Mouse (Mus musculus) liver, embryonic 15.5 days (tissue): ENCODE measurements around the gene Vmn1r2. TPM values are rescaled to one million over a fixed set of nuclear protein-coding genes. Genes with fewer than 3 reads are reported as not detected.
"Not testable (repeated sequence)": the region's sequence is repeated elsewhere in the genome, so short reads cannot be mapped to it uniquely, and the experiment has no call there.

Experiments used
- ATAC-seq: fragments of 200-750 bp; cut with Nextera tagmentation; 2 replicates; pipeline ENCODE4 v1.8.0; 2017; ENCODE audit warnings: moderate number of reproducible peaks, mild to moderate bottlenecking, moderate library complexity; ENCODE audit not compliant: insufficient read depth
- H3K27ac ChIP-seq: fragments of 300-500 bp; sonication (generic); replicated peaks from 2 replicates; pipeline ENCODE4 v1.5.1; 2015; ENCODE audit warnings: mild to moderate bottlenecking, inconsistent platforms
- H3K27me3 ChIP-seq: fragments of 300-500 bp; sonication (generic); 2 replicates; pipeline ENCODE4 v1.6.1; 2015; ENCODE audit warnings: mild to moderate bottlenecking, inconsistent platforms
- H3K36me3 ChIP-seq: fragments of 300-500 bp; sonication (generic); replicated peaks from 2 replicates; pipeline ENCODE4 v1.6.1; 2015; ENCODE audit warnings: moderate library complexity, mild to moderate bottlenecking, inconsistent platforms
- H3K4me1 ChIP-seq: fragments of 300-500 bp; sonication (generic); replicated peaks from 2 replicates; pipeline ENCODE4 v1.6.1; 2015; ENCODE audit warnings: inconsistent platforms
- H3K4me2 ChIP-seq: fragments of 300-500 bp; sonication (generic); 2 replicates; pipeline ENCODE4 v1.6.1; 2015; ENCODE audit warnings: moderate library complexity, mild to moderate bottlenecking, inconsistent platforms
- H3K4me3 ChIP-seq: fragments of 300-500 bp; sonication (generic); replicated peaks from 2 replicates; pipeline ENCODE4 v1.5.1; 2015; ENCODE audit warnings: mild to moderate bottlenecking, inconsistent platforms
- H3K9ac ChIP-seq: fragments of 300-500 bp; sonication (generic); 2 replicates; pipeline ENCODE4 v1.6.1; 2015; ENCODE audit warnings: moderate library complexity, mild to moderate bottlenecking, inconsistent platforms
- H3K9me3 ChIP-seq: fragments of 300-500 bp; sonication (generic); replicated peaks from 2 replicates; pipeline ENCODE4 v1.6.1; 2016; ENCODE audit warnings: inconsistent platforms
- WGBS: fragments of 180-500 bp; shearing (Covaris S2); methylation state at CpG from one replicate; pipeline ENCODE4 v1.1.7; 2015; ENCODE audit warnings: mixed read lengths; ENCODE audit not compliant: insufficient replicate concordance; 5-methylcytosine and 5-hydroxymethylcytosine counted together
- polyA plus RNA-seq: library from polyadenylated mRNA; unstranded; fragments of >200 nt; fragmentation: Nextera tagmentation; extraction: Ambion mirVana; gene quantifications from 2 replicates; pipeline ENCODE4 v1.2.1, GENCODE M21; 2015

Gene Vmn1r2
- polyA plus RNA-seq: not detected in 2 replicates

DNA sequence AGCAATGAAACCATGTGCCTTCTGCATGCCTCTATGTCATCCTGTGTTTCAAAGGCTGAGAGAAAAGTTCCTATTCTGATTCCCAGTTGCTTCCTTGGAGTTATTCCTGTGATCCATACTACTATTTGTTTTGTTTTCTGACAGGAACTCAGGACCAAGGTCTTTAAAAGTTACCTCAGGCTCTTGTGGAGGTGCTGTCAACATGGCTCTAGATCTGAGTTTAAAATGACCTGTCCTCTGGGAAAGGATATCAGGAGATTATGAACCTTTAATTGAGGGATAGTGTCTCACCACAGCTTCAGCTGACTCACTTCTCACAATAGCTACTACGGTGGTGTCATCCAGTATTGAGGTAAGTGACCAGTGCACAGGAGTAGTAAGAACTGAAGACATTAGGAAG is at the start of gene Vmn1r2:
TSS of gene Vmn1r2 (plus strand) at position 301 of the 400 bp plus-strand sequence.
- not testable (repeated sequence) for H3K4me2 ChIP-seq, H3K9ac ChIP-seq, H3K36me3 ChIP-seq, H3K27me3 ChIP-seq, H3K4me3 ChIP-seq, H3K9me3 ChIP-seq, H3K4me1 ChIP-seq, ATAC-seq, H3K27ac ChIP-seq
- no CpG with 5 or more reads among the region's 1 CpGs for WGBS

DNA sequence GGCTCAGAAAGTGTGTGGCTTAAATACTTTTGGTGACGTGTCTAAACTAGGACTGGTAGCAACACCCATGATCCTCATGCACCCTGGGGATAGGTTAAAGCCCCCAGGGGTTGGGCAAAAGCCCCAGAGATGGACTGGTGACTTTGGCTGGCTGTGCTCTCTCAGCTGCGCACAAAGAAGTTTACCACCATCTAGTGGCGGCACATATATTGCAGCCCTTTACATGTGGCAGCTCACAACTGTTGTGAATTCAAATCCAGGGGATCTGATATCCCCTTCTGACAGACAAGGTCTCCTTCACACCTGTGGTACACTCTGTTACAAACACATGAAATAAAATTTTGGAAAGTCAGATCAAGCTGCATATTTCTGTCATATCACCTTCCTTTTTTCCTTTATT is 19.2 kb upstream of the Vmn1r2 start:
- H3K27ac ChIP-seq, H3K36me3 ChIP-seq, H3K9ac ChIP-seq, ATAC-seq, H3K9me3 ChIP-seq, H3K4me2 ChIP-seq, H3K27me3 ChIP-seq, H3K4me1 ChIP-seq, H3K4me3 ChIP-seq: not testable (repeated sequence)
- WGBS: 0% methylated on average over 1 of the region's 3 CpGs

DNA sequence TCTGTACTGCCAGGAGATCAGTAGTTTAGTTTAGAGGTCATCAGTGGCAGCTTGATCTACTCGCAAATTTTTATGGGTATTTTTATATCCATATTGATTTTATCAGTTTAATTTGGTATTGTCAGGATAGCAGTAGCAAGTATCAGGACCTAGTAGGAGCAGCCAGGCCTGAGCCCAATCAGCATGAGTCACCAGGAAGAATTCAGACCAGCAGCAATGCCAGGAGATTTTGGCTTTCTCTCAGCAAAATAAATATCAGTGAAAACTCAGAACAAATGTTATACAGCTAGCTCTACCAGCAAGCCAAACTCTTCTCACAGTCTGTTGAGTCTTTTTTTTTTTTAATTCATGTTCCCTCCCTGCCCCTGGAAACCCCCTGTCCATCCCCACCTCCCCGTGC is 13.8 kb upstream of the Vmn1r2 start:
- 48% methylated on average over 2 of the region's 2 CpGs for WGBS
- H3K4me1 ChIP-seq, H3K9me3 ChIP-seq, H3K4me3 ChIP-seq, H3K4me2 ChIP-seq, H3K27ac ChIP-seq, H3K9ac ChIP-seq, ATAC-seq, H3K36me3 ChIP-seq, H3K27me3 ChIP-seq: not testable (repeated sequence)

DNA sequence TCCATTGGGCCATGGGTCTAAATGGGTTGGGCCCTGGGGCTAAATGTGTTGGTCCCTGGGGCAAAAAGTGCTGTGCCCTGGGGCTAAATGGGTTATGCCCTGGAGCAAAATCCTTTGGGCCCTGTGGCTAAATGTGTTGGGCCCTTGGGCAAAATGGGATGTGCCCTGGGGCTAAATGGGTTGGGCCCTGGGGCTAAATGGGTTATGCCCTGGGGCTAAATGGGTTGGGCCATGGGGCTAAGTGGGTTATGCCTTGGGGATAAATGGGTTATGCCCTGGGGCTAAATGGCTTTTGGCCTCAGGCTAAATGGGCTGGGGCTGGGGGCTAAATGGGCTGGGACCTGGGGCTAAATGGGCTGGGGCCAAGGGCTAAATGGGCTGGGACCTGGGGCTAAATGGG is 2.7 kb upstream of the Vmn1r2 start:
- H3K4me1 ChIP-seq, H3K36me3 ChIP-seq, H3K9ac ChIP-seq, H3K4me3 ChIP-seq, H3K27ac ChIP-seq, ATAC-seq, H3K4me2 ChIP-seq, H3K9me3 ChIP-seq, H3K27me3 ChIP-seq: not testable (repeated sequence)

DNA sequence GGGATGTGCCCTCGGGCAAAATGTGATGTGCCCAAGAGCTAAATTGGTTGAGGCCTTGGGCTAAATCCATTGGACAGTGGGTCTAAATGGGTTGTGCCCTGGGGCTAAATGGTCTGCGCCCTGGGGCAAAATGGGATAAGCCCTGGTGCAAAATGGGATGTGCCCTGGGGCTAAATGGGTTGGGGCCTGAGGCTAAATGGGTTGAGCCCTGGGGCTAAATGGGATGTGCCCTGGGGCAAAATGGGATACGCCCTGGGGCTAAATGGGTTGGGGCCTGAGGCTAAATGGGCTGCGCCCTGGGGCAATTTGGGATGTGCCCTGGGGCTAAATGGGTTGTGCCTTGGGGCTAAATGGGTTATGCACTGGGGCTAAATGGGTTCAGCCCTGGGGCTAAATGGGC is 2.1 kb upstream of the Vmn1r2 start:
- H3K27ac ChIP-seq: no peak overlapping the region
- H3K27me3 ChIP-seq: no peaks in the 10 kb centered on the region
- H3K9me3 ChIP-seq: no peaks in the 10 kb centered on the region
- no peak overlapping the region for H3K9ac ChIP-seq
- no peak for ATAC-seq
- no peaks in the 10 kb centered on the region for H3K36me3 ChIP-seq
- H3K4me3 ChIP-seq: no peak overlapping the region
- no peaks in the 10 kb centered on the region for H3K4me1 ChIP-seq
- no peak overlapping the region for H3K4me2 ChIP-seq
- 64% methylated on average over 4 of the region's 4 CpGs for WGBS

DNA sequence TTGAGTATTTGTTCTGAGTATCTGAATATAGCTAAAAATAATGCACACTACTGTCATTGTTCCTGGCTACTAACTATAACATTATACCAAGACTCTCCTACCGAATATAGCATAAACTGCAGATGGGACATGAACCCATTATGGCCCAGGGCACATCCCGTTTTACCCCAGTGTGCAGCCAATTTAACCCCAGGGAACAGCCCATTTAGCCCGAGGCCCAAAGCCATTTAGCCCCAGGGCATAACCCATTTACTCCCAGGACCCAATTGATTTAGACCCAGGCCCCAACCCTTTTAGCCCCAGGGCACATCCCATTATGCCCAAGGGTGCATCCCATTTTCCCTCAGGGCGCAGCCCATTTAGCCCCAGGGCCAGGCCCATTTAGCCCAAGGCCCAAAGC is 7.5 kb downstream of the Vmn1r2 start:
- 59% methylated on average over 4 of the region's 4 CpGs for WGBS
- not testable (repeated sequence) for H3K27me3 ChIP-seq, H3K4me1 ChIP-seq, H3K9ac ChIP-seq, H3K36me3 ChIP-seq, H3K27ac ChIP-seq, ATAC-seq, H3K9me3 ChIP-seq, H3K4me3 ChIP-seq, H3K4me2 ChIP-seq

DNA sequence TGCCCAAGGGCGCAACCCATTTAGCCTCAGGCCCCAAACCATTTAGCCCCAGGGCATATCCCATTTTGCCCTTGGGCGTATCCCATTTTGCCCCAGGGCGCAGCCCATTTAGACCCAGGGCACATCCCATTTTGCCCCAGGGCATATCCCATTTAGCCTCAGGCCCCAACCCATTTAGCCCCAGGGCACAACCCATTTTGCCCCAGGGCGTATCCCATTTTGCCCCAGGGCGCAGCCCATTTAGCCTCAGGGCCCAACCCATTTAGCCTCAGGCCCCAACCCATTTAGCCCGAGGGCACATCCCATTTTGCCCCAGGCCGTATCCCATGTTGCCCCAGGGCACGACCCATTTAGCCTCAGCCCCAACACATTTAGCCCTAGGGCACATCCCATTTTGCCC is 8.6 kb downstream of the Vmn1r2 start:
- ATAC-seq: not testable (repeated sequence)

DNA sequence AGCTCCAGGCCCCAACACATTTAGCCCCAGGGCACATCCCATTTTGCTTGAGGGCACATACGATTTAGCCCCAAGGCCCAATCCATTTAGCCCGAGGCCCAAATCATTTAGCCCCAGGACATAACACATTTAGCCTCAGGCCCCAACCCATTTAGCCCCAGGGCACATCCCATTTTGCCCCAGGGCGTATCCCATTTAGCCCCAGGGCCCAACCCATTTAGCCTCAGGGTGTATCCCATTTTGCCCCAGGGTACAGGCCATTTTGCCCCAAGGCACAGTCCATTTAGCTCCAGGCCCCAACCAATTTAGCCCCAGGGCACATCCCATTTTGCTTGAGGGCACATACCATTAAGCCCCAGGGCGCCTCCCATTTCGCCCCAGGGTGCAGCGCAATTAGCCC is 9.1 kb downstream of the Vmn1r2 start:
- not testable (repeated sequence) for H3K9ac ChIP-seq, H3K27me3 ChIP-seq, H3K27ac ChIP-seq, H3K9me3 ChIP-seq, H3K4me3 ChIP-seq, H3K4me1 ChIP-seq, ATAC-seq, H3K4me2 ChIP-seq, H3K36me3 ChIP-seq
- WGBS: 76% methylated on average over 6 of the region's 6 CpGs

More for the DNA sequence above, 8.6 kb downstream of the Vmn1r2 start:
- H3K4me3 ChIP-seq, H3K4me1 ChIP-seq, H3K27me3 ChIP-seq, H3K9ac ChIP-seq, H3K27ac ChIP-seq, H3K36me3 ChIP-seq, H3K4me2 ChIP-seq, H3K9me3 ChIP-seq: not testable (repeated sequence)
- WGBS: 71% methylated on average over 7 of the region's 8 CpGs

DNA sequence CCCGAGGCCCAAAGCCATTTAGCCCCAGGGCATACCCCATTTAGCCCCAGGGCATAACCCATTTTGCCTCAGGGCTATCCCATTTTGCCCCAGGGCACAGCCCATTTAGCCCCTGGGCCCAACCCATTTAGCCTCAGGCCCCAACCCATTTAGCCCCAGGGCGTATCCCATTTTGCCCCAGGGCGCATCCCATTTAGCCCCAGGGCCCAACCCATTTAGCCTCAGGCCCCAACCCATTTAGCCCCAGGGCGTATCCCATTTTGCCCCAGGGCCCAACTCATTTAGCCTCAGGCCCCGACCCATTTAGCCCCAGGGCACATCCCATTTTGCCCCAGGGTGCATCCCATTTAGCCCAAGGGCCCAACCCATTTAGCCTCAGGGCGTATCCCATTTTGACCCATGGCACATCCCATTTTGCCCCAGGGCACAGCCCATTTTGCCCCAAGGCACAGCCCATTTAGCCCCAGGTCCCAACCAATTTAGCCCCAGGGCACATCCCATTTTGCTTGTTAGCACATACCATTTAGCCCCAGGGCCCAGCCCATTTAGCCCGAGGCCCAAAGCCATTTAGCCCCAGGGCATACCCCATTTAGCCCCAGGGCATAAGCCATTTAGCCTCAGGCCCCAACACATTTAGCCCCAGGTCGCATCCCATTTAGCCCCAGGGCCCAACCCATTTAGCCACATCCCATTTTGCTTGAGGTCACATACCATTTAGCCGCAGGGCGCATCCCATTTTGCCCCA is 9.8 kb downstream of the Vmn1r2 start:
- not testable (repeated sequence) for H3K27ac ChIP-seq, H3K4me1 ChIP-seq, H3K9ac ChIP-seq, H3K4me2 ChIP-seq, H3K4me3 ChIP-seq, H3K27me3 ChIP-seq, H3K9me3 ChIP-seq, H3K36me3 ChIP-seq, ATAC-seq
- 82% methylated on average over 10 of the region's 10 CpGs for WGBS

DNA sequence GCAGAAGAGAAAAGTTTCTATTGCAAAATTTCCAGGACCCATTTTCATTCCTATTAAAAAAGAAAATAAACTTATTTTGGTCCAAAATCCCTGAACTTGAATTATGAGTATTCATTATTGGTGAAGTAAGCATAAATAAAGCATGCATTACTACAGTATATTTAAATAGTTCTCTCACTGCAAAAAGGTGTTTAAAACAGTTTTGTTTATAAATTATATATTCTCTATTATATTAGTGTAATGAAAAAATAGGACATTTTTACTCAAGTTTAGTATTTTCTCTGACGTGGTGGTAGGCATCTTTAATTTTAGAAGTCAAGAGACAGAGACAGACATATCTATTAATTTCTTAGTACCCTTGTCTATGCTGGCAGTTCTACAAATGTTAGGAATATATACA is 18.1 kb downstream of the Vmn1r2 start, which contains the start of gene Vmn1r3:
TSS of gene Vmn1r3 (minus strand) at position 101 of the 400 bp plus-strand sequence.
- H3K36me3 ChIP-seq, H3K4me1 ChIP-seq, H3K4me2 ChIP-seq, H3K9me3 ChIP-seq, ATAC-seq, H3K4me3 ChIP-seq, H3K27me3 ChIP-seq, H3K27ac ChIP-seq, H3K9ac ChIP-seq: not testable (repeated sequence)
- 62% methylated on average over 1 of the region's 1 CpGs for WGBS

DNA sequence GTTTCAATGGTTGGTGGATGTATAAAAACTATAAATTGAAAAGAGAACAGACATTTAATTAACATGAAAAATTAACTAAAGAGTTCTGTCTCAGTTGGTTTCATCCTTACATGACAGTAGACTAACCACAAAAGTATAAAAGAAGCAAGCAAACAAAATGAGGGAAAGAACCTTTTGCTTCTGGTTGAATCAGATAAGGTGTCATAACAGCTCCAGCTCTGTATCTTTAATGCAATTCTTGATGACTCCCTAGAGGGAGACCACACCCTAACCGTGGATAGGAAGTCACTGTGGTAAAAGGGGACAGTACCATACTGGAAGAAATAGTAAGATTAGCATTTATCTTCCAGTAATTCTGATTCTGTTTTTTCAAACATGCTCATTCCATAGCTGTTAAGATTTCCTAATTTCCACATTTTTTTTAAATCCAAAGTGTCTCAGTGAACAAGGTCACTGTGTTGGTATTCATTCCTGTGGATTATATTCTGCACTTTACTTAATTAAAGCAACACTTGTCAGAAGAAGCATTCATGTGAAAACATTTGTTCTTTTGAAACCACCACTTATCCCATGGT is 42.6 kb downstream of the Vmn1r2 start:
- WGBS: 4% methylated on average over 1 of the region's 1 CpGs

DNA sequence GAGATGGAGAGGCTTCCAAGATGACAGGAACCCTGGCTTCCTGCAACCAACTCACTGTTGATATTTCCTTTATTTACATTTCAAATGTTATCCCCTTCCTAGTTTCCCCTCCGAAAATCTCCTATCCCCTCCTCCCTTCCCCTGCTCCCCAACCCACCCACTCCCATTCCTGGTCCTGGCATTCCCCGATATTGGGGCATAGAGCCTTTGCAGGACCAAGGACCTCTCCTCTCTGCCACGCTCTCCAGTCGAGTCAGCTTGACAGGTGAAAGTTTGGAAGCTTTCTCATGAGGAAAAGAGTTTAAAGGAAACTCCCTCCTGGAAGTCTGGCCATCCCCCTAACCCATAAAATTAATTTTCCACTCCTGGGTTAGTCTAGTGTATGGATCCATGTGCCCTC is 46.2 kb downstream of the Vmn1r2 start:
- not testable (repeated sequence) for H3K4me3 ChIP-seq, H3K9ac ChIP-seq, H3K4me2 ChIP-seq, H3K27me3 ChIP-seq, H3K9me3 ChIP-seq, H3K4me1 ChIP-seq, H3K27ac ChIP-seq, ATAC-seq, H3K36me3 ChIP-seq
- 65% methylated on average over 4 of the region's 4 CpGs for WGBS

More for the DNA sequence above, 42.6 kb downstream of the Vmn1r2 start:
- H3K4me3 ChIP-seq, H3K27me3 ChIP-seq, H3K36me3 ChIP-seq, H3K9ac ChIP-seq, H3K9me3 ChIP-seq, H3K4me1 ChIP-seq, H3K27ac ChIP-seq, H3K4me2 ChIP-seq: not testable (repeated sequence)
- peak; percentile 77 for ATAC-seq
